Mouse (Mus musculus) layer of hippocampus, adult 9-11 months (tissue): Measurements from ENCODE around the gene Olfr450.
A peak's percentile ranks its signal among the peaks of the same experiment; 100 is the strongest.

Experiments used
- DNase-seq: peaks from one replicate; pipeline ENCODE4 v3.0.0; 2022

Gene Olfr450

DNA sequence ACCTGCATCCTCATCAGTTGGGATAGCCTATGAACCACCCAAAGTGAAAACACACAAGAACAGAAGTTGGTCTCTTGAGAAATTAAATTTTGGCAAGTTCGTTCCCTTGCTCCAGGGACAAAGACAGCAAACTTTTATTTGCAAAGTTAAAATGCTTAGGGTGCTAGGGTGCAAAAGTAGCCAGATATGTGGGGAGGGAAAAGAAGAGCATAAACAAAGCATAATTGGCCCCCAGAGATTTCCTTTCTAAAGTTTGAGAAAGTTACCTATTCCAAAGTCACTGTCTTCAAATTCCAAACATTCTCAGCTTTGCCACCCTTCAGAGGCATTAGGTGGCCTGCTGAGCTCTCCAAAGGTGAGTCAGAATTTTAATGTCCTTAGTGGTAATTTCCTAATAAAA is at the start of gene Olfr450:
TSS of gene Olfr450 (plus strand) at position 301 of the 400 bp plus-strand sequence.
- no peak for DNase-seq

DNA sequence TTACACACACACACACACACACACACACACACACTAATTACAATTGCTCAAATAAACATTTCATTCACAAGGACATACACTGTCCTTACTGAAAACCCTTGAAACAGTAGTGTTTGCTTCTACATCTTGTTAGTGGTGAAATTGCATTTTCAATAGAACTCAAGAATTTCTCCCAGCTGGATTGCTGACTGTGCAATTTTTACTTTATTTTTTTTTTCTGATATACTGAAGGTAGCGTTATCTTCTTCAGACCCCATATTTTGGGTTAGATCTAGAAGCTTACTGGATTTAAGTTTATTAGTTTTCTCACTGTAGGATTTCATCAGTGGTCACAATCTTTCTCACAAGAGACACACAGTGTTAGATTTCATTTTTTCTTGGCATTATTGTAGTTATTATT is 34.7 kb upstream of the Olfr450 start:
- DNase-seq = no peak

- no peak for DNase-seq
Measured at GRCm38 (mm10) chr6:42784793-42785192, 26.9 kb upstream of the Olfr450 start, which contains the start of gene Olfr452. TSS of gene Olfr452 (plus strand) at chr6:42785093.

GRCm38 (mm10) chr6:42790247-42790948 is 21.3 kb upstream of the Olfr450 start:
- DNase-seq = no peak

DNA sequence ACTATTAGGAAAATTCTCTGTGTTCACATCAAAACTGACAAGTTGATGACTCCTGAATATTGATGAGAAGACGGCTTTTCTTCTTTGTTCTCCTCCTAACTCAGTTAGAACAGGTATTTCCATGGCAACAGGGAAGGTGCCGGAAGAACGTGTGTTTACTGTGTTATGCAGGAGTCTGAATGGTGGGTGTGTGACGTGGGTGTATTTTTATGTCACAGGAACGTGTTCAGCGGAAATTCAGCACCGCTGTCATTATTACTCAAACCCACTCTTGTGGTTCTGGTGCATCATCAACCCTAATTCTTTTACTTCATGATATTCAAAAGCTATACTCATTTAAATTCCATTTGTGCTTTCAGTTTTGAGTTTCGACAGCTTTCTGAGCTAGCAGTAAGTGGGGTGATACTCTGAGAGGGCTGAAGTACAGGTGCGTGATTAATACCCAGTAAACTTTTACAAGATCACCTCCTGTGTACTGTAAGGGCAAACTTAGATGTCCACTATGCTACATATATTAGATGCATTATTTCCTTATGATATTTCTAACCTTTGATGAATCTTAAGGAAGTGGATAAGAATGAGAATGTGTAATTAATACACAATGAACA is 20.7 kb upstream of the Olfr450 start:
- no peak for DNase-seq

DNA sequence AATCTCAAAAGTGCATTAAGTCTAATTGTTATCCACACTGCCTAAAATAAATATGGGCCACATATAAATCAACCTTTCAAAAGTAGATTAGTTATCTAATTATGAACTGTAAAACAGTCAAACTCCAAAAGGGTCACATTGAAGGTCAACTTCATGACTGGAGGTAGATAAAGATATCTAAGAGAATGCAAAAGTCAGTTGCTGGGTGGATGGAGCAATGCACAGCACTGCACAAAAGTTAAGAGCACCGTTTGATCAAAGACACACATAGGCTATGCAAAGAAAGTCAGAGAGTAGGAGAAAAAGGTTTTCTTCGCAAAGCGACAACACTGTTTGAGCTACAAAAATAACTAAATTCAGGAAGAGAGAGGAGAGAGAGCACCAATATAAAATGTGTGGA is 16.8 kb upstream of the Olfr450 start:
- DNase-seq = no peak

DNA sequence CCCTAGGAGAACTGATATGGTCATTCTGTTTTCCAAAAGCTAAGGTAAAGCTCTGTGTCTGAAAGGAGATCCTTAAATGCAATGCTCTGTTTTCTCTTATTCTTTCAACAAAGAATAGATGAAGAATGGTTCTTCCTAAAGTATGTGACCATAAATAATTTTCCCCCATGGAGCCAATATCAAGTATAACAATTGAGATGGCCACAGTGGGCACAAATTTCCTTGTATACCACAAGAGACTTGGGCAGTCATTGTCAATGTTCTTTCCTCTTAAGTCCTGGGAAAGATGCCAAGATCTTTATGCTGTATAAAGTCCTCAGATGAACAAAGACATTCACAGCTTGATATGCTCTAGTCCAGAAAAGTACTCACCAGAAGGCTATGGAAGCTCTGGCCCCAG is 22.3 kb downstream of the Olfr450 start, which contains the start of gene Olfr449:
TSS of gene Olfr449 (plus strand) at position 301 of the 400 bp plus-strand sequence.
- DNase-seq = no peak

GRCm38 (mm10) chr6:42860222-42860819 is 48.6 kb downstream of the Olfr450 start:
- DNase-seq = peak; percentile 35
